Mouse (Mus musculus): ENCODE results near the gene Mybl2.

Gene Mybl2

GRCm38 (mm10) chr2:163071590-163071989, 17.1 kb downstream of the Mybl2 start:
- no peak for DNase-seq (ENCODE audit: low spot score in 2 of 2)

- DNase-seq (ENCODE audit: low spot score in 2 of 2), result no peak
Measured at GRCm38 (mm10) chr2:163073023-163073757, 18.7 kb downstream of the Mybl2 start.

DNA sequence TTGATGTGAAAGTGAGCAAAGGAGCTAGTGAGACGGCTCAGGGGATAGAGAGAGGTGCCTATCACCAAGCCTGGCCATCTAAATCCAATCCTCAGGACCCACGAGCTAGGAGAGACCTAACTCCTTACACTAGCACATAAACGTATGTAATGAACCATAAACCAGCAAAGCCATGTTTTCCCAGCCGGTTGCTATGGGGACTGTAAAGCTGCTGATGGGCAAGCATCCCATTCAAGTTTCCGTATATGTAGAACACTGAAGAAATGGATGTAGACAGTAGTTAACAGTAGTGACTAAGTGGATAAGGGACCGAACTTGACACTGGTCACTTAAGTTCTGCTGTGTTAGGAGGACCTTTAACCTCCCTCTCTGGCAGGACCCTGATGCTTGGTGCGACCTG, 19.5 kb downstream of the Mybl2 start:
- DNase-seq (ENCODE audit: low spot score in 2 of 2), result no peak

- DNase-seq (ENCODE audit: low spot score in 2 of 2), result no peak
Measured at GRCm38 (mm10) chr2:163074808-163075207, 20.3 kb downstream of the Mybl2 start.

DNA sequence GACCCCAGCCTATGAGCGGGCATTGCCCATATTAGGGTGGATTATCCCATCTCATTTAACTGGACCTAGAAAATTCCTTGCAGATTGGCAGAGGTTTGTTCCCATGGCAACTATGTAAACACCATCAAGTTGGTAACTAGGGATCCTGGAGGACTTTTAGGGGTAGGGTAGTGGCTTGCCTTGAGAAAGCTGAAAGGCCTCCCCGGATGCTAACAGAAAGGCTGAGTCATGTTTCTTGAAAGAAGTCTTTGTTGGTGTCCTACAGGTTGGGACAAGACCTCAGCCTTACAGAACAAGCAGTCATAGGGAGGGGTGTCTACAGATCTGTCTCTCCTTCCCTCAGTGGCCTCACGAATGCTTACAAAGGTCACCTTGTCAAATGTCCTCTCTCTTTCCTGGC, 20.7 kb downstream of the Mybl2 start:
- DNase-seq (ENCODE audit: low spot score in 2 of 2), result no peak

- no peak for DNase-seq (ENCODE audit: low spot score in 2 of 2)
Measured at GRCm38 (mm10) chr2:163079041-163079440, 24.6 kb downstream of the Mybl2 start.

DNA sequence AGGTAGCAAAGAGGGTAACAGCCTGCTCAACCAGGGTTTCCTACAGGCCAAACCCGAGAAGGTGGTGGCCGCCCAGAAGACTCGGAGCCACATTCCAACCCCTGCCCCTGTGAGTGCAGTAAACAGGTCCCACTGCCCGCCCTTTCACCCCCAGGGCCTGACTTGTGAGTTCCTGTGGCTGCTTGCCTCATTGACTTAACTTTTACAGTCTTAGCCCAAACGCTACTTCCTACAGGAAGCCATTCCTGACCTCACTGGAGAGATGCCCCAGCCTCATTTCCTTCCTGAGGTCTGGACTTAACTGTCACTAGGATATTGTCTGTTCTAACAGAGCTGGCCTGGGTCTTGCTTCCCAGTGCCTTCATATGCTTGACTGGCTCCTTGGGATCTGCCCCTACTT, 28.1 kb downstream of the Mybl2 start:
- no peak for DNase-seq (ENCODE audit: low spot score in 2 of 2)

- DNase-seq (ENCODE audit: low spot score in 2 of 2), result no peak
Measured at GRCm38 (mm10) chr2:163084519-163084918, 30.0 kb downstream of the Mybl2 start.

DNA sequence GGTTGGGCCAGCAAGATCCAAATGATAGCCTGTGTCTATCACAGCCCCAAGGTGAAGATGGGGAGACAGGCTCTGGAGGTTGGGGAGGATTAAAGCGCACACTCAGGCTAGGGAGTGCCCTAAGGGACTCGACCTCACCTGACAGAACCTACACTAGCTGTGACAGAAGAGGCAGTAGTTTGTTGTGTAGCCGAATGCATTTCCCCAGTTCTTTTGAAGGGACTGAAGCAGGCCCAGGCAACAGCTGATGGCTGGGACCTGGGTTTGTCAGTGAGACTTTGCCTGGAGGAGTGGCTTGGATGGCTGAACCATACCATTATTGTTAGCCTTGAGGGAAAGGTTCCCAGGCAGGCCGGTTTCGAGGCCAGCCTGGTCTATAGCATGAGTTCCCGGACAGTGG, 30.6 kb downstream of the Mybl2 start:
- no peak for DNase-seq (ENCODE audit: low spot score in 2 of 2)

DNA sequence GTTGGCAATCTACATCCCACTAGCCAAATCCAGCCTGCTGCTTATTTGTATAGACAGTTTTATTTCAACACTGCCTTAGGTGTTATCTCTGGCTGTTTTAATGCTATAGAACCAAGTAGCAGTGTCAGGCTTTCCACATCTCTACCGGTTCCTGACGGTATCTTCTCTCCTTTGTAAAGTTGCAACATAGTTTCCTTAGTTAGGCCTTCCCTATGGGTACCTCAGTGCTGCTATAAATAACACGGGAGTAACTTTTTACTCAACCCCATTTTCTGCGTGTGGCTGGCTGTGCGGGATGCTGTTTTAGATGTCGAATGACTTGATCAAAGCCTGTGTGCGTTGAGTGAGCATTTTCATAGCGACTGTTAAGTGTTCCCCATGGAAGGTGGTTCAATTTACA, 32.1 kb downstream of the Mybl2 start:
- DNase-seq (ENCODE audit: low spot score in 2 of 2), result no peak

DNA sequence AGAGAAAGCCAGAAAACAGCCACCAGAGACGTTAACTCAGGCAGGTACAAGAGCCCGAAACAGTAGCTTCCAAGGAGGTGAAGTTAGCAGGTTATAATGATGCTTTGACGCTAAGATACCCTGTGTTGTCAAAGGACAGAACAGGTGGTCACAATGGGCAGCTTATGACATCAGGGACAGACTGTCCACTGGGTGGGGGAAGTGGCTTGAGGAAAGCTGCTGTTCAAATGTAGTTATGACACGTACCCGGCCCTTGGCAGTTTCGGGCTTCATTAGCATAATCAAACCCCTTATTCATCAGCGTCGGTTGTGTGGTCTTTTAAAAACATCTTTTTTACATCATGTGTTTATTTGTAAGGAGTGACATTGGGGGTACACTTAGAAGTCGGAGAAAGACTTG, 33.2 kb downstream of the Mybl2 start, which contains the start of gene Gtsf1l:
Gene Gtsf1l, minus strand, starts transcription at position 128 of the 400 bp plus-strand sequence.
- no peak for DNase-seq (ENCODE audit: low spot score in 2 of 2)

- no peak for DNase-seq (ENCODE audit: low spot score in 2 of 2)
Measured at GRCm38 (mm10) chr2:163089475-163090123, 35.1 kb downstream of the Mybl2 start.

DNA sequence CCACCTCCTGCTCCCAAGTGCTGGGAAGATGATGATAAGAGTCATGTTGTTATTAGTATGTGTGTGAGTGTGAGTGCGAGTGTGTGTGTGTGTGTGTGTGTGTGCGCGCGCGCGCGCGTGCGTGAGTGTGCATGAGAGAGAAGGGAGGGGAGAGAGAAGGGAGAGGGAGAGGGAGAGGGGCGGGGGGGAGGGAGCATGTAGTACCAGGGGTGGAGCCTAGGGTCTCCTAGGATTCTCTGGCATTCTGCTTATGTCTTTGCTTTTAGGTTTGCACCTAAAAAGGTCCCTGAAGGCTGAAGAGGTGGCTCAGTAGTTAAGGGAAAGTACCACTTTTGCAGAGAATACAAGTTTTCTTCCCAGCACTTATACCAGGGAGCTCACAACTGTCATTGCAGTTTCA, 40.4 kb downstream of the Mybl2 start:
- DNase-seq (ENCODE audit: low spot score in 2 of 2), result no peak

DNA sequence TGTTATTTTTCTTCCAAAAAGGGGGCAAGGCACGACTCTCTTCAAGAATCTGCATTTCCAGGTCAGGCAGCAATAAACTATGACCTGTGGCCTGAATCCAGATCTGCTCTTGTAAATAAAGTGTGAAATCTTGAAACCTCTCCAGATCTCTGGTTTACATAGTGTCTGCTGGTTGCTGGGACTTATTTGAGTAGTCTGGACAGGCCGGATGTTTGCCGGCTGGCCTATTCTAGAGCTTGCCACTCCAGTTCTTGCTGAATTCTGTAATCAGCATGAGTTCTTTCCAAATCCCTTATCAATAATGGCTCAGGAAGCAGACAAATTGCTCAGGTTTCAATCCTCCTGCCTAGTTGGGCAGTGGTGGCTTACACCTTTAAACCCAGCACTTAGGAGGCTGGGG, 41.3 kb downstream of the Mybl2 start:
- DNase-seq (ENCODE audit: low spot score in 2 of 2), result no peak

- DNase-seq (ENCODE audit: low spot score in 2 of 2), result no peak
Measured at GRCm38 (mm10) chr2:163099919-163100318, 45.4 kb downstream of the Mybl2 start.

DNA sequence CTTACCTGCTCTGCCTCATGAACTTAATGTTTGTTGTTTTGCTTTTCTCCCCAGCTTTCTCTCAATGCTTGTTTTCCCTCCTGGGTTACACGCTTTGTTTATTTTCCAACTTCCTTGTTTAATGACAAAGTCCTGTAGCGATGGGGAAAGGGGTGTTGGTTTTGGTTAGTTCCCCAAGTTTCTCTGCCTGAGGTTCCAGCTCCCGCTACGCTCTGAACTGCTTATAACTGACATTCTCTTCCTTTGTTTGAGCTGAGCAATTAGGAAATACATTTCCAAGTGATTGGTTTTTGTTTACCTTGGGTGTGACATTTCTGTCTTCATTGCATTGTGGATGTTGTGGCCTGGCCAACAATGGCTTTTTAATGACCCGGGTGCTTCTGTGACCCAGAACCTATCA, 46.1 kb downstream of the Mybl2 start:
- no peak for DNase-seq (ENCODE audit: low spot score in 2 of 2)

GRCm38 (mm10) chr2:163101646-163102203, 47.2 kb downstream of the Mybl2 start:
- DNase-seq (ENCODE audit: low spot score in 2 of 2), result peak; percentile 47 to 79

GRCm38 (mm10) chr2:163102216-163102615, 47.7 kb downstream of the Mybl2 start:
- no peak for DNase-seq (ENCODE audit: low spot score in 2 of 2)

GRCm38 (mm10) chr2:163102900-163103653, 48.6 kb downstream of the Mybl2 start:
- DNase-seq (ENCODE audit: low spot score in 2 of 2), result no peak

DNA sequence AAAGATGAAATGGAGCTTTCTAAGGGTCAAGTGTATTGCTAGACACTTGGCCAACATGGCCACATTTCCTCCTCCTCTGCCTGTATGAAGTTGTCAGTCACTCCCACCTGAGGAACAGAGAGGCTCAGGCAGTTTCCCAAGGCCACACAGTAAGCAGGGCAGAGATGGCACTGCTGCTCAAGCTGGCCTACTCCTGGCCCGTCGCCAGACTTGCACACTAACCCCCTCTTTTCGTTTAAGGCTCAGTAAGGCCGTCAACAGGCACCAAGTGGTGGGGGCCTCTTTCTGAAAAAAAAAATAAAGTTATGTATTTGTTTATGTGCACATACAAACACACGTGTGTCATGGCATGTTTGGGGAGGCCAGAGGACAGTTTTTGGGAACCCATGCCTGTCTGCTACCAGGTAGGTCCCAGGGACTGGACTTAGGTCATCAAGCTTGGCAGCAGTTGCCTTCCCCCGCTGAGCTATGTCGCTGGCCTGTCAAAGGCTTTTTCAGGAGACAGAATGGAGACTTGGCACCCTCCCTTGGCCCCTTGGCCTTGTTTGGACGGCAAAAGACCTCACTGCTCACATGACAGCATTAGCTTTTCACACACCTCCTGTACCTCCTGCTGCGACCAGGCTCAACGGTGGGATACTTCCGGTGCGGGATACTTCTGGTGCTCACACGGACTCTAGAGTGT, 49.7 kb downstream of the Mybl2 start:
- DNase-seq (ENCODE audit: low spot score in 2 of 2), result no peak

GRCm38 (mm10) chr2:163108385-163108784, 53.9 kb downstream of the Mybl2 start:
- DNase-seq (ENCODE audit: low spot score in 2 of 2), result no peak

GRCm38 (mm10) chr2:163110706-163111105, 56.2 kb downstream of the Mybl2 start:
- DNase-seq (ENCODE audit: low spot score in 2 of 2), result no peak
